Mouse (Mus musculus) G1E (cell line): ENCODE results near the gene Ugt1a6a.

Experiments used
- CTCF ChIP-seq: IDR thresholded peaks from 2 replicates; pipeline ENCODE4 v1.5.1; 2012; ENCODE audit warnings: low read depth, low read length, inconsistent platforms, mixed read lengths
- POLR2AphosphoS5 ChIP-seq: IDR thresholded peaks from 2 replicates; pipeline ENCODE4 v1.6.1; 2012; ENCODE audit warnings: low read depth, low read length, inconsistent platforms; ENCODE audit not compliant: insufficient replicate concordance

DNA sequence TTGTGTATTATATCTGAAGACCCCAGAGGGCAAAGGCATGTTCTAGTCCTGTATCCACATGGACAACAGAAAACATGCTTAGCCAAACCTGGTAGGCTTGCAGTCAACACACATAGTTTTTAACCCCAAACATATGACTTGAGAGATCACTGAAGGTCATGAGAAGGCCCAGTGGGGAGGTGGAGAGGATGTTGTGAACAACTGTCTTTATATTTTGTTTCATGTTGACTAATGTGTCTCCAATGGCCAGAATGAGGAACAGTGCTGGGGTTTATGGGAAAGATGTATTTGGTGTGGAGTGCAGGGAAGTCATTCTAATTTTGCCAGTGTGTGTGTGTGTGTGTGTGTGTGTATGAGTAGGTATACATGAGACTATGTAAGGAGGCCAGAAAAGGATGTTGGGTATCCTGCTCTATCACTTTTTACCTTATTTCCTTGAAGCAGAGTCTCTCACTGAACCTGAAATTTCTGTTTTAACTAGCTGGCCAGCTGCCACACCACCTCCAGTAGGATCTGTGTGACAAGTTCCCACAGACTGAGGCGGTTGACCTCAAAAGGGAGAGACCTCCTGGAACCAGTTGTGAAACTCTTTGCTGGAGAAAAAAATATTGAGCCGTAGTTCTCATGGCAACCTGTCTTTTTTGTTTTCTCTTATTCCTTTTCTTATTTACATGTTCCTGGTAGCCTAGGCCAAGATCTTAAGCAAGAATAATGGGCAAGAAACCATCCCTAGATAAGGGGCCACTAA lies 89.6 kb downstream of the Ugt1a6a start:
- TF ChIP-seq CTCF: no peak
- TF ChIP-seq POLR2AphosphoS5: no peak
